In the genomic region with DNA sequence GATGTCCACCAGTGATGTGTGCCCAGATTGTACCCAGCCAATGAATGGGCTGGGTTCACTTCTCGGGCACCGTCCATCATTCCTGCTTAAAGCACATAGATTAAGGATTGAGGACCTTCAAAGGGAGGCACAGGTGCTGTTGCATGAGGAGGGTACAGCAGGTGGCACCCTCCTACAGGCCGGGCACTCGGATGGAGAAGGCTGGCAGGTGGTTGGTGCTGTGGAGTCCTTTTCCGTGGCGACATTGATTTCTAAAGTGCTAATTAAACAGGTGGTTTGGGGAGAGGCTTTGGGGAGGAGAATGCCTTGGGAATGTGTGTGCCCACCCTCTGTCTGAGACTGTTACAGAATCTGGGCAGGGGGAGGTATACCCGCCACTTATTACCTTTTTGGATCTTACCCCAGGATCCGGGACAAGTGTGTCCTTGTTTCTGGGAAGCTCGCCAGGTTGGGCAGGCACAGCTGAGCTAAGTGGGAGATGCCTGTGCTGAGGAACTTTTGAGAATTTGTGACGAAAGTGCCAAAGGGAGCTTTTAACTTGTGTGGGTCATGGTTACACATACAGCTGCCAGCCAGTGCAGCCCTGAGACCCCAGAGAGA, we compare ENCODE assay signal across 13 mouse cellular contexts. TPM values are rescaled to one million over a fixed set of nuclear protein-coding genes. Genes with fewer than 3 reads are reported as not detected.
DNase-seq lines count a peak whose midpoint lies in the region; ATAC-seq and TF ChIP-seq lines count a peak whose summit lies in the region.
"Had no signal": no experiment of that assay in that cellular context is flagged by ENCODE, and none has a peak within 500 bp of the region (broad histone marks: within the 10 kb centered on the region; RNA-seq: fewer than 3 reads in every experiment).

No protein-coding gene starts in this region.

- intact Hi-C loops in heart, postnatal 10 days (cut with DNase I), result no loop called here

- no peaks in the 10 kb centered on the region for H3K36me3 ChIP-seq in hindbrain, postnatal 0 days (ENCODE audit: insufficient read depth, low read length)
- H3K36me3 ChIP-seq in hindbrain, embryonic 12.5 days, result no peaks in the 10 kb centered on the region
- H3K36me3 ChIP-seq: hindbrain, embryonic 13.5 days; neural tube, embryonic 13.5 days had no signal

- no peak for ATAC-seq in hindbrain, postnatal 0 days
- ATAC-seq in hindbrain, embryonic 12.5 days (ENCODE audit: low FRiP score), result no peak
- no peak for ATAC-seq in inflammation-experienced regulatory T-cells, adult 6 months
- ATAC-seq: activated CD4-positive, CD25-positive, alpha-beta regulatory T cell, adult 4 months had no signal

- H3K4me3 ChIP-seq in hindbrain, postnatal 0 days (ENCODE audit: low read length), result no peak overlapping the region
- no peak overlapping the region for H3K4me3 ChIP-seq in hindbrain, embryonic 12.5 days
- H3K4me3 ChIP-seq: hindbrain, embryonic 13.5 days; neural tube, embryonic 13.5 days had no signal

- no peaks in the 10 kb centered on the region for H3K9me3 ChIP-seq in hindbrain, postnatal 0 days (ENCODE audit: low read length)
- H3K9me3 ChIP-seq in hindbrain, embryonic 12.5 days (replicated peaks), result no peaks in the 10 kb centered on the region
- H3K9me3 ChIP-seq: hindbrain, embryonic 13.5 days; neural tube, embryonic 13.5 days had no signal

- WGBS in hindbrain, postnatal 0 days, result 62% methylated on average over 10 of the region's 10 CpGs
- WGBS in hindbrain, embryonic 12.5 days, result 84% methylated on average over 10 of the region's 10 CpGs

- no peak for DNase-seq in hindbrain, postnatal 0 days (ENCODE audit: low spot score)
- peak; percentile 71 for DNase-seq in brain, embryonic 14.5 days (ENCODE audit: low read depth)
- DNase-seq in heart, postnatal 10 days, result peak; percentile 57 to 72
- peak; percentile 68 to 76 for DNase-seq in lung, postnatal 4 days
- DNase-seq in spleen, postnatal 4 days (ENCODE audit: low spot score in 2 of 2), result no peak
- no peak for DNase-seq in cerebellum, postnatal 4 days (ENCODE audit: low spot score in 2 of 2)
- DNase-seq: cerebellum, postnatal 25 days had no signal

- TF ChIP-seq CTCF in hindbrain, postnatal 0 days (IDR thresholded peaks at IDR 0.05; ENCODE audit: low read depth), result 0 out of 2 replicates have a peak, but pooled peaks have one; percentile 2
- no peak for TF ChIP-seq CTCF in brain, embryonic 14.5 days (IDR thresholded peaks at IDR 0.05; ENCODE audit: borderline replicate concordance, extremely low read depth, insufficient read depth, insufficient read length)

- no peak overlapping the region for H3K27ac ChIP-seq in hindbrain, postnatal 0 days
- no peak overlapping the region for H3K27ac ChIP-seq in hindbrain, embryonic 12.5 days
- H3K27ac ChIP-seq: hindbrain, embryonic 13.5 days; macrophage; neural tube, embryonic 13.5 days had no signal

- no peaks in the 10 kb centered on the region for H3K27me3 ChIP-seq in hindbrain, postnatal 0 days (ENCODE audit: insufficient read depth, low read length)
- H3K27me3 ChIP-seq in hindbrain, embryonic 12.5 days, result peaks cover 8% of the 10 kb centered on the region

- H3K9ac ChIP-seq in hindbrain, postnatal 0 days (replicated peaks; ENCODE audit: low read length), result no peak overlapping the region
- H3K9ac ChIP-seq in hindbrain, embryonic 12.5 days, result no peak overlapping the region
- H3K9ac ChIP-seq: hindbrain, embryonic 13.5 days; neural tube, embryonic 13.5 days had no signal

- H3K4me2 ChIP-seq in hindbrain, postnatal 0 days (ENCODE audit: low read depth, low read length), result no peak overlapping the region
- H3K4me2 ChIP-seq in hindbrain, embryonic 12.5 days (replicated peaks), result no peak overlapping the region
- H3K4me2 ChIP-seq: hindbrain, embryonic 13.5 days; neural tube, embryonic 13.5 days had no signal

- H3K4me1 ChIP-seq in hindbrain, postnatal 0 days (ENCODE audit: insufficient read depth, low read length), result no peaks in the 10 kb centered on the region
- no peaks in the 10 kb centered on the region for H3K4me1 ChIP-seq in hindbrain, embryonic 12.5 days

- TF ChIP-seq POLR2A in brain, embryonic 14.5 days (IDR thresholded peaks at IDR 0.05; ENCODE audit: borderline replicate concordance, extremely low read depth, insufficient read depth, insufficient read length, poor library complexity, severe bottlenecking), result no peak

RNA-seq across cellular contexts. Expression of gene Ndrg4, which starts 11.4 kb away (rescaled TPM):
- 936 and 1,043 TPM in 2 replicates for total RNA-seq in hindbrain, postnatal 0 days (2014; rRNA removed)
- 683 and 722 TPM in 2 replicates for polyA plus RNA-seq in hindbrain, postnatal 0 days (2015; fragmentation: Nextera tagmentation; extraction: Ambion mirVana)
- 97.1 and 99.0 TPM in 2 replicates for polyA plus RNA-seq in hindbrain, embryonic 12.5 days (2016; fragmentation: Nextera tagmentation; extraction: Ambion mirVana)
- 348 and 357 TPM in 2 replicates for polyA plus RNA-seq in brain, embryonic 14.5 days (2012; rRNA removed)
- 100 to 1,000 TPM; 319 to 334 TPM for total RNA-seq in heart, postnatal 10 days (2021)
- polyA plus RNA-seq in inflammation-experienced regulatory T-cells, adult 6 months (2017; shearing (Covaris generic)), result 1 to 10 TPM; 1.3 to 2.7 (median 1.7) TPM

RNA-seq across cellular contexts. Expression of gene Setd6, which starts 27.5 kb away (rescaled TPM):
- 17.3 and 29.5 TPM in 2 replicates for total RNA-seq in hindbrain, postnatal 0 days (2014; rRNA removed)
- 35.8 and 38.5 TPM in 2 replicates for polyA plus RNA-seq in hindbrain, postnatal 0 days (2015; fragmentation: Nextera tagmentation; extraction: Ambion mirVana)
- polyA plus RNA-seq in hindbrain, embryonic 12.5 days (2016; fragmentation: Nextera tagmentation; extraction: Ambion mirVana), result 20.1 and 21.9 TPM in 2 replicates
- 24.9 and 25.0 TPM in 2 replicates for polyA plus RNA-seq in brain, embryonic 14.5 days (2012; rRNA removed)
- total RNA-seq in heart, postnatal 10 days (2021), result 10 to 100 TPM; 10.2 to 12.5 TPM
- 10 to 100 TPM in 1 of 3 experiments, 1 to 10 TPM in 2; 6.3 to 10.5 (median 9.7) TPM for polyA plus RNA-seq in inflammation-experienced regulatory T-cells, adult 6 months (2017; shearing (Covaris generic))

RNA-seq across cellular contexts. Expression of gene Gins3, which starts 54.9 kb away (rescaled TPM):
- total RNA-seq in hindbrain, postnatal 0 days (2014; rRNA removed), result 2.9 and 4.4 TPM in 2 replicates
- polyA plus RNA-seq in hindbrain, postnatal 0 days (2015; fragmentation: Nextera tagmentation; extraction: Ambion mirVana), result 5.1 and 5.9 TPM in 2 replicates
- 16.6 and 17.9 TPM in 2 replicates for polyA plus RNA-seq in hindbrain, embryonic 12.5 days (2016; fragmentation: Nextera tagmentation; extraction: Ambion mirVana)
- polyA plus RNA-seq in brain, embryonic 14.5 days (2012; rRNA removed), result 4.6 and 6.2 TPM in 2 replicates
- total RNA-seq in heart, postnatal 10 days (2021), result 1 to 10 TPM; 1.9 to 2.8 TPM
- 10 to 100 TPM in 1 of 3 experiments, 1 to 10 TPM in 2; 8.3 to 13.8 (median 9.1) TPM for polyA plus RNA-seq in inflammation-experienced regulatory T-cells, adult 6 months (2017; shearing (Covaris generic))

Comparison
In these comparisons a context has a peak if more than half of its experiments do, and no peak if none do; other contexts are left out.
1. DNase-seq: peak in brain, embryonic 14.5 days (single experiment), heart, postnatal 10 days (2 of 2) and lung, postnatal 4 days (2 of 2); none in hindbrain, postnatal 0 days (single experiment), spleen, postnatal 4 days (0 of 2) and cerebellum, postnatal 4 days (0 of 2).
2. RNA of gene Ndrg4, which starts 11.4 kb away (polyA plus RNA-seq): 683 to 722 TPM in hindbrain, postnatal 0 days, 348 to 357 TPM in brain, embryonic 14.5 days and 97.1 to 99.0 TPM in hindbrain, embryonic 12.5 days; 1.3 to 2.7 TPM in inflammation-experienced regulatory T-cells, adult 6 months; every median in the first group is over 10 times any median in the second.